Mouse (Mus musculus): ENCODE data around the gene Cd9.

DNA sequence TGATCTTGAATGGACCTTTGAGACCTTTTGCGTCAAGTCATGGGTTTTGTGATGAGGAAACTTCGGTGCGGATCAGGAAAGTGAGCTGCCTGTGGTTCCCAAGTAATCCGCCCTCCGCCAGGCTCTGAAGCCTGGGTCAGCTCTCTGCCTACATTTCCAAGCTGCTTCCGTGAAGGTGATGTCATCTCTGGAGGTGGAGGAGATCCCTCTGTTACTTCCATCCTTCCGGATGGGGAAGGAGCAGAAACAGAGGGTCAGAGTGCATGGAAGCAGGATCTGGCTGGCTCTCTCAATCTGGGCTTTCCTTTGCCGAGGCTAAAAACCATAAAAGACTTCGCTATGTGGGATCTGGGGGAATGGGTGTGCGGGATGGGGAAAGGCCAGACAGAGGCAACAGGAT lies 3.2 kb downstream of the Cd9 start:
- no peak for TF ChIP-seq TCF12 (IDR thresholded peaks at IDR 0.05; ENCODE audit: low read depth, low read length)
- no peak for TF ChIP-seq CTCF (conservative IDR thresholded peaks at IDR 0.05 in 1 of 2, IDR thresholded peaks at IDR 0.05 in 1 of 2; ENCODE audit: low read depth in 2 of 2, low read length in 2 of 2)
- no peak for TF ChIP-seq USF2 (conservative IDR thresholded peaks at IDR 0.05; ENCODE audit: low read depth, low read length)
- TF ChIP-seq ZMIZ1 (IDR thresholded peaks at IDR 0.05; ENCODE audit: low read depth, low read length), result no peak
- TF ChIP-seq POLR2A (IDR thresholded peaks at IDR 0.05; ENCODE audit: low read depth, low read length), result no peak
- TF ChIP-seq MYC (IDR thresholded peaks at IDR 0.05; ENCODE audit: low read depth, low read length), result no peak
- no peak for TF ChIP-seq EP300 (IDR thresholded peaks at IDR 0.05; ENCODE audit: low read length)
- TF ChIP-seq KAT2A (IDR thresholded peaks at IDR 0.05; ENCODE audit: insufficient replicate concordance, low read length), result no peak
- no peak for TF ChIP-seq CHD1 (IDR thresholded peaks at IDR 0.05; ENCODE audit: low read depth, low read length)
- TF ChIP-seq ETS1 (conservative IDR thresholded peaks at IDR 0.05; ENCODE audit: low read depth, low read length), result no peak
- TF ChIP-seq HCFC1 (IDR thresholded peaks at IDR 0.05; ENCODE audit: low read depth, low read length), result no peak
- TF ChIP-seq ZC3H11A (IDR thresholded peaks at IDR 0.05; ENCODE audit: low read depth, low read length), result no peak
- no peak for TF ChIP-seq RCOR1 (conservative IDR thresholded peaks at IDR 0.05; ENCODE audit: low read depth, low read length)
- TF ChIP-seq ZNF384 (IDR thresholded peaks at IDR 0.05; ENCODE audit: low read depth, low read length), result no peak

All from CH12.LX (cell line).